32 mouse cellular contexts compared by ENCODE assay signal in genomic region chr9:114701921-114702320, GRCm38 (mm10). TPM values are rescaled to one million over a fixed set of nuclear protein-coding genes. Genes with fewer than 3 reads are reported as not detected.
DNase-seq lines count a peak whose midpoint lies in the region; ATAC-seq and TF ChIP-seq lines count a peak whose summit lies in the region.
"Had no signal": no experiment of that assay in that cellular context is flagged by ENCODE, and none has a peak within 500 bp of the region (broad histone marks: within the 10 kb centered on the region; RNA-seq: fewer than 3 reads in every experiment).

No protein-coding gene starts in this region.

- intact Hi-C loops in left cerebral cortex, postnatal 25 days (cut with DNase I) = no loop called here

- H3K9me3 ChIP-seq in intestine, embryonic 16.5 days (ENCODE audit: control insufficient read depth, low read length) = no peaks in the 10 kb centered on the region
- no peaks in the 10 kb centered on the region for H3K9me3 ChIP-seq in kidney, postnatal 0 days (replicated peaks; ENCODE audit: low read length)
- no peaks in the 10 kb centered on the region for H3K9me3 ChIP-seq in heart, embryonic 11.5 days (replicated peaks; ENCODE audit: control insufficient read depth, low read length)
- H3K9me3 ChIP-seq: heart, embryonic 13.5 days; hindbrain, embryonic 15.5 days; midbrain, embryonic 13.5 days; neural tube, embryonic 13.5 days had no signal

- H3K4me3 ChIP-seq in intestine, embryonic 16.5 days (ENCODE audit: low read length) = no peak overlapping the region
- no peak overlapping the region for H3K4me3 ChIP-seq in kidney, adult 2 months (ENCODE audit: insufficient read depth, low read depth, low read length)
- no peak overlapping the region for H3K4me3 ChIP-seq in kidney, postnatal 0 days (replicated peaks; ENCODE audit: low read depth, low read length)
- no peak overlapping the region for H3K4me3 ChIP-seq in heart, embryonic 11.5 days (ENCODE audit: low read depth, low read length)
- H3K4me3 ChIP-seq: erythroblast, embryonic 14.5 days; heart, adult 2 months; heart, embryonic 13.5 days; hindbrain, embryonic 15.5 days; layer of hippocampus, adult 2 months; midbrain, embryonic 13.5 days; neural tube, embryonic 13.5 days had no signal

- peaks cover 5% of the 10 kb centered on the region; the same call in 1 of the 2 replicates for H3K36me3 ChIP-seq in intestine, embryonic 16.5 days (ENCODE audit: control insufficient read depth, insufficient read depth, low read length)
- H3K36me3 ChIP-seq in kidney, adult 2 months (ENCODE audit: control insufficient read depth, insufficient read depth, low read length) = peaks cover 2% of the 10 kb centered on the region; the same call in 1 of the 2 replicates
- peaks cover 16% of the 10 kb centered on the region for H3K36me3 ChIP-seq in kidney, postnatal 0 days (ENCODE audit: insufficient read depth, low read length)
- peaks cover 12% of the 10 kb centered on the region for H3K36me3 ChIP-seq in heart, embryonic 11.5 days (ENCODE audit: control insufficient read depth, insufficient read depth, low read length)

- ATAC-seq in intestine, embryonic 16.5 days = peak; percentile 78
- no peak for ATAC-seq in kidney, postnatal 0 days (replicated peaks; ENCODE audit: low FRiP score, low read depth)
- no peak for ATAC-seq in heart, embryonic 11.5 days (replicated peaks; ENCODE audit: insufficient number of reproducible peaks, low FRiP score, low TSS enrichment)
- ATAC-seq in inflammation-experienced regulatory T-cells, adult 6 months = no peak
- ATAC-seq: activated CD4-positive, CD25-positive, alpha-beta regulatory T cell, adult 4 months; forebrain, embryonic 16.5 days; midbrain, embryonic 13.5 days had no signal

- H3K4me2 ChIP-seq in intestine, embryonic 16.5 days (ENCODE audit: low read depth, low read length) = no peak overlapping the region
- H3K4me2 ChIP-seq in kidney, postnatal 0 days (ENCODE audit: low read length) = no peak overlapping the region
- no peak overlapping the region for H3K4me2 ChIP-seq in heart, embryonic 11.5 days
- H3K4me2 ChIP-seq: heart, embryonic 13.5 days; hindbrain, embryonic 15.5 days; midbrain, embryonic 13.5 days; neural tube, embryonic 13.5 days had no signal

- peak; percentile 81 for DNase-seq in kidney, adult 2 months
- DNase-seq in kidney, postnatal 0 days (ENCODE audit: low spot score) = no peak
- peak; percentile 50 for DNase-seq in yolk sac, embryonic 10.5 days (ENCODE audit: low spot score)
- DNase-seq in left cerebral cortex, postnatal 25 days (ENCODE audit: low spot score in 2 of 2) = no peak
- DNase-seq: adrenal gland, adult 2 months; B cell, adult 2 months; cerebellum, adult 2 months; cerebellum, postnatal 14 days; heart, adult 2 months; heart, postnatal 10 days; left cerebral cortex, postnatal 4 days; lung, adult 2 months; lung, postnatal 10 days; retina, postnatal 1 day; right cerebral cortex, postnatal 14 days; spleen, adult 18-20 months; thymus, adult 2 months; thymus, postnatal 4 days had no signal

- TF ChIP-seq CTCF in kidney, adult 2 months (conservative IDR thresholded peaks at IDR 0.05; ENCODE audit: insufficient read depth, insufficient read length, low read depth, low read length) = no peak
- no peak for TF ChIP-seq CTCF in kidney, postnatal 0 days (IDR thresholded peaks at IDR 0.05; ENCODE audit: low read depth)

- 65% methylated on average over 4 of the region's 4 CpGs for WGBS in intestine, embryonic 16.5 days
- 45% methylated on average over 4 of the region's 4 CpGs for WGBS in kidney, adult 2 months
- WGBS in kidney, postnatal 0 days = 74% methylated on average over 4 of the region's 4 CpGs
- WGBS in heart, embryonic 11.5 days (ENCODE audit: insufficient replicate concordance) = 74% methylated on average over 4 of the region's 4 CpGs

- no peak overlapping the region for H3K9ac ChIP-seq in intestine, embryonic 16.5 days (ENCODE audit: low read depth, low read length)
- no peak overlapping the region for H3K9ac ChIP-seq in kidney, postnatal 0 days (ENCODE audit: low read depth, low read length)
- H3K9ac ChIP-seq in heart, embryonic 11.5 days (ENCODE audit: low read depth, low read length) = no peak overlapping the region
- H3K9ac ChIP-seq: heart, embryonic 13.5 days; hindbrain, embryonic 15.5 days; liver, embryonic 14.5 days; midbrain, embryonic 13.5 days; neural tube, embryonic 13.5 days had no signal

- no peak overlapping the region for H3K27ac ChIP-seq in intestine, embryonic 16.5 days (ENCODE audit: low read length)
- H3K27ac ChIP-seq in kidney, adult 2 months (ENCODE audit: insufficient read depth, low read depth, low read length) = peak overlapping the region; percentile 24
- H3K27ac ChIP-seq in kidney, postnatal 0 days = peak overlapping the region; percentile 62; the same call in 1 of the 2 replicates
- H3K27ac ChIP-seq in heart, embryonic 11.5 days (ENCODE audit: low read depth, low read length) = no peak overlapping the region
- H3K27ac ChIP-seq: heart, adult 2 months; heart, embryonic 13.5 days; hindbrain, embryonic 15.5 days; layer of hippocampus, adult 2 months; liver, embryonic 14.5 days; macrophage; midbrain, embryonic 13.5 days; neural tube, embryonic 13.5 days; stomach, postnatal 0 days had no signal

- no peaks in the 10 kb centered on the region for H3K27me3 ChIP-seq in intestine, embryonic 16.5 days (replicated peaks; ENCODE audit: control insufficient read depth, insufficient read depth, low read length)
- no peaks in the 10 kb centered on the region for H3K27me3 ChIP-seq in kidney, adult 2 months (replicated peaks; ENCODE audit: control insufficient read depth, insufficient read depth, low read length)
- H3K27me3 ChIP-seq in kidney, postnatal 0 days (ENCODE audit: insufficient read depth, low read length) = no peaks in the 10 kb centered on the region
- H3K27me3 ChIP-seq in heart, embryonic 11.5 days (ENCODE audit: control insufficient read depth, insufficient read depth, low read length) = no peaks in the 10 kb centered on the region
- H3K27me3 ChIP-seq: heart, embryonic 13.5 days; hindbrain, embryonic 15.5 days; midbrain, embryonic 13.5 days; neural tube, embryonic 13.5 days had no signal

- no peak for TF ChIP-seq POLR2A in kidney, adult 2 months (IDR thresholded peaks at IDR 0.05; ENCODE audit: low read depth, low read length)

- peaks cover 7% of the 10 kb centered on the region for H3K4me1 ChIP-seq in intestine, embryonic 16.5 days (ENCODE audit: control insufficient read depth, insufficient read depth, low read length)
- peaks cover 12% of the 10 kb centered on the region; the same call in 1 of the 2 replicates for H3K4me1 ChIP-seq in kidney, adult 2 months (ENCODE audit: control insufficient read depth, insufficient read depth, low read length)
- no peaks in the 10 kb centered on the region for H3K4me1 ChIP-seq in kidney, postnatal 0 days (replicated peaks; ENCODE audit: insufficient read depth, low read length)
- H3K4me1 ChIP-seq in heart, embryonic 11.5 days (ENCODE audit: control insufficient read depth, insufficient read depth, low read length) = 0 out of 2 replicates have a peak, but pooled peaks cover 5% of the 10 kb centered on the region
- H3K4me1 ChIP-seq: hindbrain, embryonic 15.5 days; midbrain, embryonic 13.5 days had no signal

RNA-seq across cellular contexts. Expression of gene Dync1li1, which starts 13.3 kb away (rescaled TPM):
- polyA plus RNA-seq in intestine, embryonic 16.5 days (2015; fragmentation: Nextera tagmentation; extraction: Ambion mirVana) = 48.1 and 52.2 TPM in 2 replicates
- polyA plus RNA-seq in kidney, adult 2 months (2012; rRNA removed) = 21.3 and 24.6 TPM in 2 replicates
- 43.8 and 45.4 TPM in 2 replicates for polyA plus RNA-seq in kidney, postnatal 0 days (2015; fragmentation: Nextera tagmentation; extraction: Ambion mirVana)
- 66.9 and 76.1 TPM in 2 replicates for polyA plus RNA-seq in heart, embryonic 11.5 days (2014; fragmentation: Nextera tagmentation; extraction: Ambion mirVana)
- polyA plus RNA-seq in inflammation-experienced regulatory T-cells, adult 6 months (2017; shearing (Covaris generic)) = 10 to 100 TPM; 46.3 to 55.0 (median 50.4) TPM
- total RNA-seq in left cerebral cortex, postnatal 25 days (2021) = 10 to 100 TPM; 90.1 to 93.7 TPM

RNA-seq across cellular contexts. Expression of gene Cmtm6, which starts 29.0 kb away (rescaled TPM):
- polyA plus RNA-seq in intestine, embryonic 16.5 days (2015; fragmentation: Nextera tagmentation; extraction: Ambion mirVana) = 100 and 113 TPM in 2 replicates
- 68.7 and 70.5 TPM in 2 replicates for polyA plus RNA-seq in kidney, adult 2 months (2012; rRNA removed)
- 64.5 and 70.3 TPM in 2 replicates for polyA plus RNA-seq in kidney, postnatal 0 days (2015; fragmentation: Nextera tagmentation; extraction: Ambion mirVana)
- polyA plus RNA-seq in heart, embryonic 11.5 days (2014; fragmentation: Nextera tagmentation; extraction: Ambion mirVana) = 35.6 and 39.5 TPM in 2 replicates
- polyA plus RNA-seq in inflammation-experienced regulatory T-cells, adult 6 months (2017; shearing (Covaris generic)) = 10 to 100 TPM; 62.5 to 80.3 (median 72.6) TPM
- total RNA-seq in left cerebral cortex, postnatal 25 days (2021) = 10 to 100 TPM; 22.9 to 23.7 TPM

Comparison
In these comparisons a context has a peak if more than half of its experiments do, and no peak if none do; other contexts are left out.
1. DNase-seq: peak in kidney, adult 2 months (single experiment) and yolk sac, embryonic 10.5 days (single experiment); none in kidney, postnatal 0 days (single experiment) and left cerebral cortex, postnatal 25 days (0 of 2).
2. H3K27ac ChIP-seq: peak in kidney, adult 2 months (single experiment) and kidney, postnatal 0 days (single experiment); none in intestine, embryonic 16.5 days (single experiment) and heart, embryonic 11.5 days (single experiment).